Mouse (Mus musculus) hindbrain, embryonic 16.5 days (tissue): ENCODE measurements around the gene Fut4. TPM values are rescaled to one million over a fixed set of nuclear protein-coding genes. Genes with fewer than 3 reads are reported as not detected.
"Not testable (repeated sequence)": the region's sequence is repeated elsewhere in the genome, so short reads cannot be mapped to it uniquely, and the experiment has no call there.

Source experiments
- ATAC-seq: fragments of 200-750 bp; cut with Nextera tagmentation; 2 replicates; pipeline ENCODE4 v1.8.0; 2017; ENCODE audit warnings: moderate TSS enrichment, moderate library complexity
- H3K27ac ChIP-seq: fragments of 300-500 bp; sonication (generic); 2 replicates; pipeline ENCODE4 v1.5.1; 2014; ENCODE audit warnings: low read depth, mild to moderate bottlenecking, control low read depth, low read length, moderate library complexity
- H3K27me3 ChIP-seq: fragments of 300-500 bp; sonication (generic); replicated peaks from 2 replicates; pipeline ENCODE4 v1.6.1; 2014; ENCODE audit warnings: low read length; ENCODE audit not compliant: control insufficient read depth, insufficient read depth
- H3K36me3 ChIP-seq: fragments of 300-500 bp; sonication (generic); 2 replicates; pipeline ENCODE4 v1.6.1; 2014; ENCODE audit warnings: mild to moderate bottlenecking, low read length, moderate library complexity, mixed read lengths; ENCODE audit not compliant: control insufficient read depth, insufficient read depth
- H3K4me1 ChIP-seq: fragments of 300-500 bp; sonication (generic); 2 replicates; pipeline ENCODE4 v1.6.1; 2014; ENCODE audit warnings: low read depth, low read length; ENCODE audit not compliant: control insufficient read depth, insufficient read depth
- H3K4me2 ChIP-seq: fragments of 300-500 bp; sonication (generic); 2 replicates; pipeline ENCODE4 v1.6.1; 2014; ENCODE audit warnings: mild to moderate bottlenecking, low read length, control low read depth, moderate library complexity
- H3K4me3 ChIP-seq: fragments of 300-500 bp; sonication (generic); 2 replicates; pipeline ENCODE4 v1.5.1; 2014; ENCODE audit warnings: mild to moderate bottlenecking, low read length, control low read depth, moderate library complexity
- H3K9ac ChIP-seq: fragments of 300-500 bp; sonication (generic); 2 replicates; pipeline ENCODE4 v1.6.1; 2014; ENCODE audit warnings: low read depth, mild to moderate bottlenecking, control low read depth, low read length, moderate library complexity
- H3K9me3 ChIP-seq: fragments of 300-500 bp; sonication (generic); 2 replicates; pipeline ENCODE4 v1.6.1; 2014; ENCODE audit warnings: mild to moderate bottlenecking, low read length, moderate library complexity; ENCODE audit not compliant: control insufficient read depth
- WGBS: fragments of 180-500 bp; shearing (Covaris S2); extraction: QIAGEN DNeasy Blood & Tissue Kit; methylation state at CpG from one replicate; pipeline ENCODE4 v1.1.7; 2014; 5-methylcytosine and 5-hydroxymethylcytosine counted together
- polyA plus RNA-seq: library from polyadenylated mRNA; unstranded; fragments of >200 nt; fragmentation: Nextera tagmentation; extraction: Ambion mirVana; gene quantifications from 2 replicates; pipeline ENCODE4 v1.2.1, GENCODE M21; 2015

Gene Fut4
- polyA plus RNA-seq, 1 experiment from 2014 or later: 1.4 TPM

GRCm38 (mm10) chr9:14715258-14715657 is 36.9 kb downstream of the Fut4 start:
- no peak overlapping the region for H3K4me2 ChIP-seq
- ATAC-seq: no peak
- no peak overlapping the region for H3K4me3 ChIP-seq
- no peak overlapping the region for H3K27ac ChIP-seq
- no peaks in the 10 kb centered on the region for H3K9me3 ChIP-seq
- WGBS: 86% methylated on average over 15 of the region's 15 CpGs
- no peaks in the 10 kb centered on the region for H3K27me3 ChIP-seq
- H3K36me3 ChIP-seq: no peaks in the 10 kb centered on the region
- H3K9ac ChIP-seq: no peak overlapping the region
- H3K4me1 ChIP-seq: no peaks in the 10 kb centered on the region

GRCm38 (mm10) chr9:14710910-14711309 is 41.3 kb downstream of the Fut4 start:
- Histone ChIP-seq H3K4me1 (no peaks in the 10 kb centered on the region), H3K27me3 (no peaks in the 10 kb centered on the region), H3K4me3 (no peak overlapping the region), H3K9me3 (no peaks in the 10 kb centered on the region), H3K4me2 (no peak overlapping the region), H3K36me3 (no peaks in the 10 kb centered on the region), H3K9ac (no peak overlapping the region), H3K27ac (no peak overlapping the region)
- 90% methylated on average over 3 of the region's 3 CpGs for WGBS
- ATAC-seq: no peak

- Histone ChIP-seq H3K9ac (no peak overlapping the region), H3K36me3 (no peaks in the 10 kb centered on the region), H3K9me3 (no peaks in the 10 kb centered on the region), H3K27me3 (no peaks in the 10 kb centered on the region), H3K4me2 (no peak overlapping the region), H3K4me3 (no peak overlapping the region), H3K4me1 (no peaks in the 10 kb centered on the region), H3K27ac (no peak overlapping the region)
- peak; percentile 52; the same call in 1 of the 2 replicates for ATAC-seq
- WGBS: 67% methylated on average over 13 of the region's 13 CpGs
Observed at GRCm38 (mm10) chr9:14705321-14706162, 46.7 kb downstream of the Fut4 start.

- not testable (repeated sequence) for H3K27me3 ChIP-seq, H3K36me3 ChIP-seq, H3K27ac ChIP-seq, H3K4me3 ChIP-seq, ATAC-seq, H3K9ac ChIP-seq, H3K4me1 ChIP-seq, H3K9me3 ChIP-seq, H3K4me2 ChIP-seq
- WGBS: 97% methylated on average over 1 of the region's 1 CpGs
Observed at GRCm38 (mm10) chr9:14700795-14701194, 51.4 kb downstream of the Fut4 start.

GRCm38 (mm10) chr9:14699288-14699640 is 52.9 kb downstream of the Fut4 start:
- Histone ChIP-seq H3K9me3 (no peaks in the 10 kb centered on the region), H3K36me3 (no peaks in the 10 kb centered on the region), H3K27ac (no peak overlapping the region), H3K4me1 (no peaks in the 10 kb centered on the region), H3K4me2 (no peak overlapping the region), H3K4me3 (no peak overlapping the region), H3K9ac (no peak overlapping the region), H3K27me3 (no peaks in the 10 kb centered on the region)
- 44% methylated on average over 7 of the region's 7 CpGs for whole genome bisulfite sequencing
- ATAC-seq: no peak

- no peaks in the 10 kb centered on the region for H3K27me3 ChIP-seq
- H3K4me2 ChIP-seq: no peak overlapping the region
- no peak overlapping the region for H3K9ac ChIP-seq
- ATAC-seq: peak; percentile 97
- WGBS: 52% methylated on average over 12 of the region's 12 CpGs
- H3K36me3 ChIP-seq: no peaks in the 10 kb centered on the region
- H3K9me3 ChIP-seq: no peaks in the 10 kb centered on the region
- H3K4me3 ChIP-seq: no peak overlapping the region
- no peak overlapping the region for H3K27ac ChIP-seq
- no peaks in the 10 kb centered on the region for H3K4me1 ChIP-seq
Observed at GRCm38 (mm10) chr9:14698582-14699287, 53.5 kb downstream of the Fut4 start.

Other genes starting within 250 kb of the Fut4 start
- 6.6 and 8.3 TPM in 2 replicates for gene Amotl1, start 107.3 kb downstream of the Fut4 start, polyA plus RNA-seq
- 0.40 TPM in 2 replicates for gene Piwil4, start 11.7 kb downstream of the Fut4 start, polyA plus RNA-seq
- gene 1700012B09Rik, start 18.6 kb upstream of the Fut4 start, polyA plus RNA-seq: 4.5 and 4.8 TPM in 2 replicates
- gene Mre11a, start 32.3 kb upstream of the Fut4 start, polyA plus RNA-seq: 10.3 and 10.8 TPM in 2 replicates
- gene Ankrd49, start 32.5 kb upstream of the Fut4 start, polyA plus RNA-seq: 21.1 and 26.4 TPM in 2 replicates
- 1.3 and 1.7 TPM in 2 replicates for gene Gpr83, start 107.8 kb upstream of the Fut4 start, polyA plus RNA-seq
- not detected in 2 replicates for gene Izumo1r, start 151.6 kb upstream of the Fut4 start, polyA plus RNA-seq